ENCODE assay signal across 15 mouse cellular contexts in the genomic region with DNA sequence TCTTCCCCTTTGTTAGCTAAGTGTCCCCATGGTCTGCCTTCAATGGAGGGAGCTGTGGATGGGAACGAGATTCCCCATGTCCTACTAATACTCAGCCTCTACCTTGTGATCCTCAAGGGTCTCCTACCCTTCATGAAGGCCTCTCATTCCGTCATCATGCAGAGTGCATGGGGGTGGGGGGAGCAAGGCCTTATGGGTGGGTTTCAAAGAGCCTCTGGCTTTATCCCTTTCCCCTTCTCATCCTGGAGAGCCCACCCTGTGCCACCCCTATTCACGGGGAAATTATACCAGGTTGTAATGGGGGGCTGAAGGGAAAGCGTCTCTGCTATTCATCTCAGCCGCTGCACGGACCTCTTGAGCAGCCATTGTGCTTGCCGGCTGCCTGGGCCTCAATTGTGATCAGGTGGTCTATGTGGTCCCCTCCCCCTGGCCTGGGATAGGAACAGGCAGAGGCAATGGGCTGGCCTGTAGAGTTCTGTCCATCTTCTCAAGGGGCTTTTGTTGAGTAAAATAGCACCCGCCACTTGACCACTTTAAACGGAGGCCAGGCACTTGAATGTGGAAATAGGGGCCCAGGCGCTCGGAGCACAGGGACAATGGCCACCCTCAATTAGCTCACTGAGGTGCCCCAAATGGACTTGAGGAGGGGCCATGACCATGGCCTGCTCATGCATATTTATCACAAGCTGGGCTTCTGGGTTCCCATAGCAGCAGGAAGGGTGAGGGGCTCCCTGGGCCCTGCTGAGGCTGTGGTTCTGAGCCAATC.
A peak's percentile ranks its signal among the peaks of the same experiment; 100 is the strongest.
DNase-seq lines count a peak whose midpoint lies in the region; ATAC-seq and TF ChIP-seq lines count a peak whose summit lies in the region.
"Had no signal": no experiment of that assay in that cellular context is flagged by ENCODE, and none has a peak within 500 bp of the region (broad histone marks: within the 10 kb centered on the region; RNA-seq: fewer than 3 reads in every experiment).

No protein-coding gene starts in this region.

- H3K4me3 ChIP-seq in hindbrain, embryonic 11.5 days (ENCODE audit: low read depth, low read length) = no peak overlapping the region
- H3K4me3 ChIP-seq in midbrain, embryonic 13.5 days (replicated peaks) = no peak overlapping the region
- no peak overlapping the region for H3K4me3 ChIP-seq in left cerebral cortex, adult 2 months
- H3K4me3 ChIP-seq: embryonic facial prominence, embryonic 13.5 days; limb, embryonic 13.5 days had no signal

- intact Hi-C loops in left cerebral cortex, adult 2 months (cut with DNase I) = no loop called here

- no peaks in the 10 kb centered on the region for H3K36me3 ChIP-seq in hindbrain, embryonic 11.5 days (ENCODE audit: control insufficient read depth, insufficient read depth, low read length)
- no peaks in the 10 kb centered on the region for H3K36me3 ChIP-seq in midbrain, embryonic 13.5 days
- H3K36me3 ChIP-seq: embryonic facial prominence, embryonic 13.5 days; limb, embryonic 13.5 days had no signal

- H3K27ac ChIP-seq in hindbrain, embryonic 11.5 days (ENCODE audit: low read depth, low read length) = no peak overlapping the region
- H3K27ac ChIP-seq in midbrain, embryonic 13.5 days = no peak overlapping the region
- H3K27ac ChIP-seq in left cerebral cortex, adult 2 months = no peak overlapping the region
- H3K27ac ChIP-seq: embryonic facial prominence, embryonic 13.5 days; limb, embryonic 13.5 days had no signal

- WGBS in hindbrain, embryonic 11.5 days = 56% methylated on average over 11 of the region's 11 CpGs
- 53% methylated on average over 11 of the region's 11 CpGs for WGBS in midbrain, embryonic 13.5 days

- no peaks in the 10 kb centered on the region for H3K27me3 ChIP-seq in hindbrain, embryonic 11.5 days (ENCODE audit: control insufficient read depth, insufficient read depth, low read length)
- peaks cover 9% of the 10 kb centered on the region; the same call in 1 of the 2 replicates for H3K27me3 ChIP-seq in midbrain, embryonic 13.5 days

- no peaks in the 10 kb centered on the region for H3K9me3 ChIP-seq in hindbrain, embryonic 11.5 days (ENCODE audit: control insufficient read depth, low read length)
- no peaks in the 10 kb centered on the region for H3K9me3 ChIP-seq in midbrain, embryonic 13.5 days
- H3K9me3 ChIP-seq: embryonic facial prominence, embryonic 13.5 days; limb, embryonic 13.5 days had no signal

- no peaks in the 10 kb centered on the region for H3K4me1 ChIP-seq in hindbrain, embryonic 11.5 days (replicated peaks; ENCODE audit: control insufficient read depth, insufficient read depth, low read length)
- peaks cover 4% of the 10 kb centered on the region; the same call in 1 of the 2 replicates for H3K4me1 ChIP-seq in midbrain, embryonic 13.5 days (replicated peaks)
- H3K4me1 ChIP-seq: embryonic facial prominence, embryonic 13.5 days had no signal

- no peak overlapping the region for H3K4me2 ChIP-seq in hindbrain, embryonic 11.5 days (replicated peaks; ENCODE audit: low read depth, low read length)
- no peak overlapping the region for H3K4me2 ChIP-seq in midbrain, embryonic 13.5 days (replicated peaks)
- H3K4me2 ChIP-seq: embryonic facial prominence, embryonic 13.5 days; limb, embryonic 13.5 days had no signal

- DNase-seq in right cerebral cortex, postnatal 10 days (ENCODE audit: low spot score in 2 of 2) = peak; percentile 20 to 21
- DNase-seq in right cerebral cortex, adult 18-20 months = no peak
- DNase-seq in hindbrain, embryonic 11.5 days (ENCODE audit: low spot score) = peak; percentile 30
- no peak for DNase-seq in ovary, postnatal 36 days (ENCODE audit: low spot score)
- no peak for DNase-seq in thymus, postnatal 14 days
- DNase-seq in left cerebral cortex, adult 2 months (ENCODE audit: extremely low spot score in 1 of 2, low spot score in 2 of 2) = no peak
- DNase-seq: adrenal gland, adult 8-10 months; cerebellum, adult 8-10 months; kidney, adult 11 months; kidney, postnatal 25 days; liver, postnatal 0 days; lung, postnatal 4 days had no signal

- no peak overlapping the region for H3K9ac ChIP-seq in hindbrain, embryonic 11.5 days (ENCODE audit: low read depth, low read length)
- H3K9ac ChIP-seq in midbrain, embryonic 13.5 days (replicated peaks) = no peak overlapping the region
- H3K9ac ChIP-seq: embryonic facial prominence, embryonic 13.5 days; limb, embryonic 13.5 days; liver, postnatal 0 days had no signal

- ATAC-seq in hindbrain, embryonic 11.5 days (ENCODE audit: low FRiP score) = peak; percentile 75
- peak; percentile 83 for ATAC-seq in midbrain, embryonic 13.5 days
- ATAC-seq: liver, postnatal 0 days had no signal

- TF ChIP-seq CTCF in left cerebral cortex, adult 2 months (IDR thresholded peaks at IDR 0.05) = no peak

Comparison
In these comparisons a context has a peak if more than half of its experiments do, and no peak if none do; other contexts are left out.
1. DNase-seq: peak in right cerebral cortex, postnatal 10 days (2 of 2) and hindbrain, embryonic 11.5 days (single experiment); none in right cerebral cortex, adult 18-20 months (single experiment), ovary, postnatal 36 days (single experiment), thymus, postnatal 14 days (single experiment) and left cerebral cortex, adult 2 months (0 of 2).